Mouse (Mus musculus): ENCODE results near the gene Slc6a14.

Slc6a14 gene

GRCm38 (mm10) chrX:21714829-21715228 is at the start of gene Slc6a14:
Slc6a14 (plus strand) TSS chrX:21714896.
- no peak for DNase-seq (ENCODE audit: low spot score)

GRCm38 (mm10) chrX:21670896-21671295 is 43.8 kb upstream of the Slc6a14 start:
- DNase-seq (ENCODE audit: low spot score) = no peak

- DNase-seq (ENCODE audit: low spot score) = no peak
Measured at GRCm38 (mm10) chrX:21695220-21695619, 19.5 kb upstream of the Slc6a14 start.

GRCm38 (mm10) chrX:21695687-21696086 is 19.0 kb upstream of the Slc6a14 start:
- DNase-seq (ENCODE audit: low spot score) = no peak

GRCm38 (mm10) chrX:21701646-21702045 is 13.1 kb upstream of the Slc6a14 start:
- no peak for DNase-seq (ENCODE audit: low spot score)

- no peak for DNase-seq (ENCODE audit: low spot score)
Measured at GRCm38 (mm10) chrX:21704470-21704869, 10.2 kb upstream of the Slc6a14 start.

GRCm38 (mm10) chrX:21715293-21715692 is 597 bp downstream of the Slc6a14 start:
- no peak for DNase-seq (ENCODE audit: low spot score)

GRCm38 (mm10) chrX:21716885-21717284 is 2.2 kb downstream of the Slc6a14 start:
- DNase-seq (ENCODE audit: low spot score) = no peak

- no peak for DNase-seq (ENCODE audit: low spot score)
Measured at GRCm38 (mm10) chrX:21744997-21745396, 30.3 kb downstream of the Slc6a14 start, which contains the start of gene Gm28269. Gm28269 (minus strand) TSS chrX:21745097.

Measured in layer of hippocampus, adult 11-12 months (tissue).